Mouse (Mus musculus): ENCODE data around the gene Pde4d.
A peak's percentile ranks its signal among the peaks of the same experiment; 100 is the strongest.

Gene Pde4d

DNA sequence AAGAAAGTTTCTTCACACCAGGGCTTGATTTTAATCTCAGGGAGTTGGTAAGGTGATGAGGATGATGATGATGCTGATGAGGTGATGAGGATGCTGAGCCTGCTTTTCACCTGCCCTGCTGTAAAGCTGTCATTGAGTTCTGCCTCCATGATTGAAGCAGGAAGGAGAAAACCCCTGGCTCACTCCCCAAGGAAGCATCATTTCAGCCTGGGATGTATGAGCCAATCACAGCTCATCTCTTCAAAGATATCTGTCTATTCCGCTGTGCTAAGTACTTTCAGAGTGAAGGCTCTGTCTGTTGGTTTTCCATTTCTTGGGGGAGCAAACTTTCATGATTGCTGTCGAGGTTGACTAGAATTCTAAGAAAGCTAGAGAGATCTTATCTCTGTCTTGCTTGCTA, 1478.0 kb downstream of the Pde4d start:
- no peak for DNase-seq (ENCODE audit: low spot score)

DNA sequence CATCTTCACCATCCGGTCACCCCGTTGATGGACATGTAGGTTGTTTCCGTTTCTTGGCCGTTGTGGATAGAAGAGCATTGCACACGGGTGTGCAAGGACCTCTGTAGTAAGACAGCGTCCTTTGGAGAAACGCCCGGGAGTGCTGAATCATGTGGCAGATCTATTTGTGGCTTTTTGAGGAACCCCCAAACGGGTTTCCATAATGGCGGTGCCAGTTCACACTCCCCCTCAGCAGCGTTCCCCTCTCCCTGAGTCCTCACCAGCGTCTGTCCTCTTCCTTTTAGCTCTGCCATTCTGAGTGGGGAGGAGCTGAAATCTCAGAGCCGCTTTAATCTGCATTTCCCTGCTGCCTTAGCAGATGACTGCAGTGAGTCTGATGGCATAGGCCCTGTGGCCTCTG, 1482.9 kb downstream of the Pde4d start:
- no peak for DNase-seq (ENCODE audit: low spot score)

DNA sequence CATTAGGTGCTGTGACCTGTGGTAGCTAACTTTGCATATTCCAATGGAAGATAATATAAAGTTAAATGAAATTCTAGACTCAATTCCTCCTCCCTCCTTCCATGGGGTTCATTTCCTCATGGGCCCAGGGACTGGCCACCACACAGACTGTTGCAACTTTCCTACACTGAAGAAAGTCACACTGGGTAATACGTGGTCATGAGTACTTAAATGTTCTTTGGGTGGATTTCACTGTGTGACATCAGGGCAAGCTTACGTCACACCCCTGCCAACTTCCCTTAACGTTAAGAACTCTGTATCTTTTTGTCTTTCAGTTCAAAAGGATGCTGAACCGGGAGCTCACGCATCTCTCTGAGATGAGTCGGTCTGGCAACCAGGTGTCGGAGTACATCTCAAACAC, 1483.8 kb downstream of the Pde4d start:
- no peak for DNase-seq (ENCODE audit: low spot score)

DNA sequence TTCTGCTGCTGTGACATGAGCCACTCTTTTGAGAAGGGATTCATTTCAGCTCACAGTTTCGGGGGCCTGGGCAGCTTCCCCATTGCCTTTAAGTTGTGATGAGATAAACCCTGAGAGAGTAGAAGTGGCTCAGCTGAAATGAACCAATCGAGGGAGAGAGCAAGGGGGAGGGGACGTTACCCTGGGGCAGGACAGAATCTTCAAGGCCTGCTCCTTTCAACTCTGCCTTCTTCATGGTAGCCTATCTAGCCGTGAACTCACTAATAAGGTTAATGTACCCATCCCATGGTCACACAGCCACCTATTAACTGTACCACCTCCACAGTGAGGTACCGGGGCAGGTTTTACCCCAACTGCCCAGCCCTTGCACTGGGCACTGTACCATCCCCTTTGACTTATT, 1487.1 kb downstream of the Pde4d start:
- DNase-seq (ENCODE audit: low spot score): no peak

DNA sequence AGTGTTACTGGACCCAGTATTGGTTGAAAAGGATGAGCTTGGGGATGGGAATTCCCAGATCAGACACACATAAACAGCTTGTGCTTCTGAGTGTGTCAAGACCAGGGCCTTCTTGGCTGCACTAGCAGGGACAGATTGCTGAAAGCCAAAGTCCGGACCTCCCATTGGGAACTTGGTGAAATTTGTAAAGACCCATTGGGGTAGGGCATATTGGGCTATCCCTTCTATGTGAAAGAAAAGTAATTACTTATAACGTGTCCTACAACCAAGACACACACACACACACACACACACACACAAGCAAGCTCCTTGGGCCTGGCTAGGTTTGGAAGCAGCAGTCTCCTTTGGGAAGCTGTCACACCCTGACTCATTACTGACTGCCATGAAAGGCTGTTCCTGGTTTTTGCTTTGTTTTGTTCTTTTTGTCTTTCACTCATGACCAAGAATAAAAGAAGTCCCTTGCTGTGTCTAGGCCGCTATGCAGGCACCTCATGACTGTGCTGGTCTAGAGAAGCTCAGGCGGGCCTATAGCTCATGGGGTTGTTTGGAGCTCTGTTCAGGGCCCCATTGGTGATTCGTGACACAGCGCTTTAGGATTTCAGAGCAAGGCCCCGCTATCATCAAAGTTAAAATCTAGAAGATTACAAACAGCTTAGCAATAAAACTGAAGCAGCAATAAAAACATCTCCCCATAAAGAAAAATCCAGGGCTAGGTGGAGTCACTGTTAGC, 1495.2 kb downstream of the Pde4d start:
- DNase-seq (ENCODE audit: low spot score): no peak

DNA sequence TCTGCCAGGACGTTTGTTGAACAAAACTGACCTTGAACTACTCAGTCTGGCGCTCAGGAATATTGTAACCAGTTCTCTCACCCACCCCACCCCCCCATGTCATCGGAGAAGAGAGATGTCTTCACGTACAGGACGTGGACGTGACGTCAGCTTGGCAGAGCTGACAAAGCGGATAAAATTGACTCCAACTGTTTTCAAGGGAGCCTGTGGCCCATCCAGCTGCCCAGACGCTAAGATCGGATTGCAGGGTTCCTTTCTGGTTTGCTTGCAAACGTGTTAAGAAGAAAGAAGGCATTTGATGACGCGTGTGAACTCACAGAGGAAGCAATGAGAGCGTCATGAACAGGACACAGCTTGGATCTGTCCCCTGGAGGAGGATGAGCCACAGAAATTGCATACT, 1501.7 kb downstream of the Pde4d start:
- no peak for DNase-seq (ENCODE audit: low spot score)

DNA sequence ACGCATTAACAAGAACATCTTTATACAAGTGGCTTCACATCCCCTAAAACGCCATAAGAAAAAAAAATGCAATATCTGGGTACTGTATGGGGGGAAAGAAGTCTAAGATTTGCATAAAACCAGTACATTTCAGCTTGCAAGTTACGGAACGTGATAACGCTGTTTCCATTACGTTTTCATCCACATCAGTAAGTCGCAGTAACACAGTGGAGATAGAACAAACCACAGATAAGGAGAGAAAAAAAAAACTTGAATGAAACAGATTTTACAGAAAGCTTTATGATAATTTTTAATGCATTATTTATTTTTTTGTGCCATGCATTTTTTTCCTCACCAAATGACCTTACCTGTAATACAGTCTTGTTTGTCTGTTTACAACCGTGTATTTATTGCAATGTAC, 1504.4 kb downstream of the Pde4d start:
- DNase-seq (ENCODE audit: low spot score): no peak

DNA sequence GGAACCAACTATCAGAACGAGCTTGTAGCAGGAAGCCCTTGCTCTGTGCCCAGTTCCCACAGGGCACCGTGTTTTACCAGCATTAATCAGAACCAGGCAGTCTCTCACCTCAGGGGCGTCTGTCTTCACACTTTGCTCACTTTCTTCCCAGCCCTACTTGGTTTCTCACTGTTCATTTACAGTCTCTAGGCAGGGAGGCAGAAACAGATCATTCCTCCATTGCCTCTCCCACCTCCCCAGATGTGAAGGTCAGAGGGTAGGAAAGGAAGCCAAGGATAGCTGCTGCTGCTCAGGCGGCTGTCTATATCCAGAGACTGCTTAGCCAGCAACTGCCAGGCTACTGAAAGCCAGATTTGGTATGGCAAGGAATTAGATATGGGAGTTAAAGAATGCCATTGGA, 1508.2 kb downstream of the Pde4d start:
- DNase-seq (ENCODE audit: low spot score): no peak

DNA sequence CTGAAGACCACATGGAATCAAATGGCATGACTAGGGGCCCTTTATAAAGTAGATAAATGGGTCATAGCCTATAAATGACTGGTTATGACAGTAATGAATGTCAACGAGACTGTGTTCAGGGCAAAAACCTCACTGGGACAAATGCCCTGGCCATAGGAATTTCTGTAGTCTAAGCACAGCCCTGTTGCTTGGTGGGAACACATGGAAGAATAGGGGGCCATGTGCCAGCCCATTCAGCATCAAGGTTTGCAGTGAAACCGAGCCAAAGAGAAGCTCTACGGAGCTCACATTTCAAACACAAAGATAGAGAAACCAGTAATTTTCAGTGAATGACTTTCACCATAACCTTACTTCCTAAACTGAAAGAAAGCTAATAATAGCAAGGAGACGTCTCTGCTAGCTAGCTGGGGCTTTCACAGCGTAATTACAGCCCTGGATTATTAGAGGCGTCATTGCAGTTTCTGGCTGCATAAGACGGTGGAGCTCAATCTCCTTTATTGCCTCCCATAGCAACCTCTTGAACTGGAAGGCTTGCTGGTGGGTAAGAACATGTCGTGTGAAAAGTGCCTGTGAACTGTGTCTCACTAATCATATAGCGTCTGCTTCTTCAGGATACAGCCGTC, 1533.2 kb downstream of the Pde4d start:
- DNase-seq (ENCODE audit: low spot score): no peak

DNA sequence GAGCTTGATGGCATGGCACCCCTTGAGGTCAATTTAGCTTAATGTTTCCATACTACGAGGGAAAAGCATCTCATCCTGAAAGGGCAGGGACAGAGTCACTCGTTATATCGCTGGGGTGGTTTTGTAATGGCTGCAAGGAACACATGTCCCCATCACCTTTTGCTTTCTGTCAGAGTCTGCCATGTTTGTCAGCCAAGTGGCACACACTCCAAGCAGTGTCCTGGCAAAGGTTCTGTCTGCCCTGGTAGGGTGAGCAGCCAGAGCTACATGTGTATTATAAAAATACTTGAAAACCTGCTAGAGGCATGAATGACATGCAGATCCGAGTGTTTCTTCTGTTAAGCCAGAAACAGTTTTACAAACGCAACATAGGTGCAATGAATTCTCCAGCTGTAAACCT, 1535.7 kb downstream of the Pde4d start:
- DNase-seq (ENCODE audit: low spot score): no peak

DNA sequence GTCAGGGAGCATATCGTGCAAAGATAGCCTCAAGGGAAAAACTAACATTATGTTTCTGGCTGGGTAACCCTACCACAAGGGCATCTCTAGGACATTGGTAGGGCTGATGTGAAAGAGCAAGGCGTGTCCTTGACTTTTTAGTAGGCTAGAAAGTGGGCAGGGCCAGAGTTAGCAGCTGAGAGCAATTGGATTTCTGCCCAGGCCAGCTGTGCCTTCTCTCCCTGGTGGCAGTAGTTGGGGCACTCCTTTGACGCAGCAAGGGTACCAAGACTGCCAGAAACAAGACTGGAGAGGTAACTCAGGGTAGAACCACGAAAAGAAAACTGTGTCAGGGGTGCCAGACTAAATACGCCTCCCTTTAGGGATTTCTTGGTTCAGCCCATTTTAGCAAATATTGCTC, 1536.1 kb downstream of the Pde4d start:
- no peak for DNase-seq (ENCODE audit: low spot score)

DNA sequence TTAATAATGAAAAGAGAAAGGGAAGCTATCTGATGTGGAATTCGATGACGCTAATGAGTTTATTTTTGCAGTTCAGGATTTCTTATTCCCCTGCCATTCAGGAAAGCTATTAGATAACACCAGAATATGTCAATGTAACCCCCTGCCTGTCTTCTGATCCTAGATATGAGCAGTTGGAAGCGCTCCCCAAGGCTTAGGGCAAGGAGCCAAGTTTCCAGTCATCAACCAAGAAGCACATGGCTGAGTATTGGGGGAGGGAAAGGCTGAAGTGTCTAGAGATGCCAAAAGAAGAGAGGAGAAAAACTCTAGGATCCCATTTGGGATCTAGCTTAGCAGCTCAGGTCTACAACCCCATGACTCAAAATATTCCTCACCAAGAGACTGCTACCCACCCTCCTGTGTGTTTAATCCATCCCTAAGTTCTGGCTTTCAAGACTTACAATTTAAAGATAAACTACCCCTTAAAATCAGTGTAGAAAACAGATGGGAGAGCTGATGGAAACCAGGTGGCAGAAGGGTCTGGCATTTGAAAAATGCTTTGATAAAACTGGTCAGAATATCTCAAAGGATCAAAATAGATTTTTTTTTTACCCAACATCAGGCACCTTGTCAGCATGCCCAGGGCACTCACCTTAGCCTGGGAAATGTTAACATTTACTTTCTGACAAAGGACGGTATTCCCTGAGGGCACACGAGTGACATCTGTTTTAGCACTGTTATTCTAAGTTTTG, 1543.2 kb downstream of the Pde4d start:
- peak; percentile 9 for DNase-seq (ENCODE audit: low spot score)

DNA sequence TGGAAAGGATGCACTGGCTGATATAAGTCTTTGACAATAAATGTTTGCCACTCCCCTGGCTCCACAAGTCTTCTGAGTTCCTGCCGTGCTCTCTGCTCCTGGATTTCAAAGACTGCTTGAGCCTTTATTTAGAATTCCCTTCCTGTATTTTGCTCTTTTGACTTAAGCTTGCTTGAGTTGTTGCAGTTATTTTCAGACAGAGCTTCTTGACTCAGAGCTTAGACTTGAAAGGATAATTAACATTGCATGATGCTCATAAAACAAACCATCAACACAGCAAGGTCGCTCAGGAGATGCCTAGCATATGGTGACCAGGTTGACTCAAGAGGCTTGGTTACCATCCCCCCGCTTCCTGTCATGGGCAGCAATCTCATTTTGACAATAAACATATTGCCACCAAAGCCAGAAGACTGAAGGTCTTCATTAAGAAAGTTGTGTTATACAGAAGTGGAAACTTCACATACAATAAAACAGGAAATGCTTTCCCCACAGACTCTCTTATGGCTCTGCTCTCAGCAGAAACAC, 1544.6 kb downstream of the Pde4d start:
- DNase-seq (ENCODE audit: low spot score): no peak

DNA sequence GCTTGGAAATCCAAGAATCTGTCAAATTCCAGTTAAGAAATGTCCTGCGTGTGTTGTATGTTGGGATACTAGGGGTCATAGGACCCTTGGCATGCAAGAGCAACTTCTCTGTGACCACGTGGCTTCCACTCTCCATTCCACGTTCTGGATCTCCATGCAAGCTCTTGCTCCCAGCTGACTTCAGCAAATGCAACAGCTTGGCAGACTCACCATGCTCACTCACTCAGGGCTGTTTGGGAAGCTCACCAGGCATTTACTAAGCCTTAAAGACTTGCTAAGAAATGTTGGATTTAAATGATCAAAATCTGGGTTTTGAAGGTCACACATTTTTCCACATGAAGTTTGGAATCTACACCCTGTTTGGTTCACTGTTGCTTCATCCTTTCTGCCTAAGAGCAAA, 1552.3 kb downstream of the Pde4d start:
- DNase-seq (ENCODE audit: low spot score): no peak
